Mouse (Mus musculus) heart, embryonic 10.5 days (tissue): ENCODE measurements around the gene 4933430I17Rik. TPM values are rescaled to one million over a fixed set of nuclear protein-coding genes. Genes with fewer than 3 reads are reported as not detected.

ENCODE experiments used
- DNase-seq: peaks from one replicate; pipeline ENCODE4 v3.0.0-alpha.2; 2017; ENCODE audit warnings: low spot score
- H3K27ac ChIP-seq: fragments of 300-500 bp; sonication (generic); 2 replicates; pipeline ENCODE4 v1.5.1; 2016; ENCODE audit warnings: mild to moderate bottlenecking
- H3K27me3 ChIP-seq: fragments of 300-500 bp; sonication (generic); 2 replicates; pipeline ENCODE4 v1.6.1; 2016; ENCODE audit warnings: mild to moderate bottlenecking; ENCODE audit not compliant: poor library complexity, insufficient read depth, severe bottlenecking
- H3K36me3 ChIP-seq: fragments of 300-500 bp; sonication (generic); 2 replicates; pipeline ENCODE4 v1.6.1; 2016; ENCODE audit warnings: mild to moderate bottlenecking, moderate library complexity
- H3K4me1 ChIP-seq: fragments of 300-500 bp; sonication (generic); 2 replicates; pipeline ENCODE4 v1.6.1; 2016; ENCODE audit warnings: mild to moderate bottlenecking
- H3K4me3 ChIP-seq: fragments of 300-500 bp; sonication (generic); 2 replicates; pipeline ENCODE4 v1.5.1; 2016; ENCODE audit warnings: mild to moderate bottlenecking, moderate library complexity
- H3K9me3 ChIP-seq: fragments of 300-500 bp; sonication (generic); 2 replicates; pipeline ENCODE4 v1.6.1; 2016; ENCODE audit warnings: mild to moderate bottlenecking, moderate library complexity
- WGBS: fragments of 180-500 bp; shearing (Covaris S2); methylation state at CpG from one replicate; pipeline ENCODE4 v1.1.7; 2016; 5-methylcytosine and 5-hydroxymethylcytosine counted together
- polyA plus RNA-seq: library from polyadenylated mRNA; unstranded; fragments of >200 nt; fragmentation: Nextera tagmentation; extraction: Ambion mirVana; gene quantifications from 2 replicates; pipeline ENCODE4 v1.2.1, GENCODE M21; 2016

Gene 4933430I17Rik
- polyA plus RNA-seq, 1 experiment from 2014 or later: 0.49 TPM

DNA sequence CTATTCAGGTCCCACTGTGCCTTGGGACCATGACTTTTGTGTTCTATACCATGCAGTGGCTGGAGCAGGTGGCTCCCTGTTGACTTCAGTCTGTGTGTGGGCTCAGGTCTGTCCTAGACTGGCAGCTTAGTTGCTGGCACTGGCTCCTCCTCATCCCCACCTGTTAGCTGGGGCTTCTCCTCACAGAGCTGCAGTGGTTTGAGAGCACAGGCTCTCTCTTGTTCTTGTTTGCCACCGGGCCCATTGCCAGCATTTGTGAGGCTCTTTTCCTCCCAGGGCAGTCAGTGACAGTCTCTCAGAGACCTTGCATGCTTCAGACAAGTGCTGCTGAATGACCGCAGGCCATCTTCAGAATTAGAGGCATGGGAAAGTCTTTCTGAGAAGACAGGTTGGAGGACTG is 32.5 kb upstream of the 4933430I17Rik start:
- 0 out of 2 replicates have a peak, but pooled peaks cover under 1% of the 10 kb centered on the region for H3K36me3 ChIP-seq
- H3K9me3 ChIP-seq: no peaks in the 10 kb centered on the region
- WGBS: 69% methylated on average over 2 of the region's 2 CpGs
- H3K4me3 ChIP-seq: no peak overlapping the region
- H3K4me1 ChIP-seq: peaks cover 8% of the 10 kb centered on the region; the same call in 1 of the 2 replicates
- no peak overlapping the region for H3K27ac ChIP-seq
- no peaks in the 10 kb centered on the region for H3K27me3 ChIP-seq
- DNase-seq: no peak

DNA sequence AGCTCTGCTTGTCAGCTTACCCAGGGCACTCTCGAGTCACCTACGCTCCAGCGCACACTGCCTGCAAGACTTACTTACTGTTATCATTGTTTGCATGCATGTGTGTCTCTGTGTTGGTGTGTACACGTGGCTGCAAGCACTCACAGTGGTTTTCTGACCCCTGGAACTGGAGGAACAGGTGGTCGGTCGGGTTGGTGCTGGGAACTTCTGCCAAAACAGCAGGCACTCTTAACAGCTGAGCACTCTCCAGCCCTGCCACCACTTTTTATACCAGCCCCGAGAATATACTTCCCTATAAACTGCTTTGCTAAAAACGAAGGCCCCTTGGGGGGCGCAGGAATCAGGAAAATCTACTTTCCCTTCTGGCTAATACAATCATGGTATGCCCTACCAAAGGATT is 30.9 kb upstream of the 4933430I17Rik start:
- H3K27ac ChIP-seq: no peak overlapping the region
- DNase-seq: no peak
- H3K27me3 ChIP-seq: no peaks in the 10 kb centered on the region
- peaks cover 13% of the 10 kb centered on the region for H3K36me3 ChIP-seq
- 58% methylated on average over 9 of the region's 9 CpGs for WGBS
- H3K4me3 ChIP-seq: no peak overlapping the region
- H3K4me1 ChIP-seq: peaks cover 5% of the 10 kb centered on the region; the same call in 1 of the 2 replicates
- no peaks in the 10 kb centered on the region for H3K9me3 ChIP-seq

DNA sequence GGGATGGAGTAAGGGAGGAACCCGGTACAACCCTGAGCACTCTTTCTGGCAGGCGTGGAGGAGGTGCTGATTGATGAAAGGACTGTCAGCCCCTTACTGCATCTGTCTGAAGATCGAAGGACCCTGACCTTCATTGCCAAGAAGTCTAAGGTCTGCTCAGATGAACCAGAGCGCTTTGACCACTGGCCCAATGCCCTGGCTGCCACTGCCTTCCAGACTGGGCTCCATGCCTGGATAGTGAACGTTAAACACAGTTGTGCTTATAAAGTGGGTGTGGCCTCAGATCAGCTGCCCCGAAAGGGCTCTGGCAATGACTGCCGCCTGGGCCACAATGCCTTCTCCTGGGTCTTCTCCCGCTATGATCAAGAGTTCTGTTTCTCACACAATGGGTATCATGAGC is 29.2 kb upstream of the 4933430I17Rik start:
- no peak overlapping the region for H3K27ac ChIP-seq
- H3K9me3 ChIP-seq: no peaks in the 10 kb centered on the region
- DNase-seq: no peak
- WGBS: 68% methylated on average over 8 of the region's 8 CpGs
- H3K4me1 ChIP-seq: peaks cover 5% of the 10 kb centered on the region; the same call in 1 of the 2 replicates
- H3K36me3 ChIP-seq: peaks cover 20% of the 10 kb centered on the region
- no peak overlapping the region for H3K4me3 ChIP-seq
- H3K27me3 ChIP-seq: no peaks in the 10 kb centered on the region

DNA sequence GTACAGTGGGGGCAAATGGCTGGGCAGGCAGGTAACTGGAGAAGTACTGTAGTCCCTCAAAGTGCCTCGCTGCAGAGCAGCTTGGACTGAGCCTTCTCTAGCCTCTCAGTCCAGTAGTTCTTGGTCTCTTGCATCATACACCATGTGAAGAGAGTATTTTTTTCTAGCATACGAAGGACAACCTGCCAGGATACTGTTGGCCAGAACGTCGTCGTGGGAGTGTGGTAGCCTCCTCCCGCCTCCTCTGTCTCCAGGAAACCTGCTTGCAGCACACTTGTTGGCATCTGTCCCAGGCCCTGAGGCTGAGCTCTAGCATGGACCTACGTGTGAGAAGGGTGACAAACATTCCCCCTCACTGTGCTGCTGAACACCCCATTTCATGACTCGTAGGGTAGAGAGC is 28.4 kb upstream of the 4933430I17Rik start:
- DNase-seq: no peak
- H3K36me3 ChIP-seq: peaks cover 20% of the 10 kb centered on the region
- peaks cover 5% of the 10 kb centered on the region; the same call in 1 of the 2 replicates for H3K4me1 ChIP-seq
- H3K27ac ChIP-seq: no peak overlapping the region
- H3K9me3 ChIP-seq: no peaks in the 10 kb centered on the region
- no peak overlapping the region for H3K4me3 ChIP-seq
- 76% methylated on average over 8 of the region's 8 CpGs for WGBS
- no peaks in the 10 kb centered on the region for H3K27me3 ChIP-seq

DNA sequence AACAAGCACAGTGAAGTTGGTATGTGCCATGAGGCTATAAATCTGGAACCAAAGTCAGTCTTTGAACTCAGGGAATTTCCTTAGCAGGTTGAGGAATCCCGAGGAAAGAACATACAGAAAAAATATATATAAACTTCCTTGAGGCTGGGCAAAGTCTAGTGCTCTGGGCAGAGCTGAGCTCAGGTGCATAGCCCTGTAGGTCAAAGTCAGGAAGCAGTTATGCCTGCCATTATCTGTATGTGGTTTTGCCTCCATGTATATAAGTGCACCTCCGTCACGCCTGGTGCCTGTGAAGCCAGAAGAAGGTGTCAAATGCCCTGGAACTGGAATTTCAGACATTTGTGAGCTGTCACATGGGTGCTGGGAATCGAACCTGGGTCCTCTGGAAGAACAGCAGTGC is 24.4 kb upstream of the 4933430I17Rik start:
- Histone ChIP-seq H3K27ac (no peak overlapping the region), H3K4me1 (peaks cover 9% of the 10 kb centered on the region), H3K36me3 (peaks cover 20% of the 10 kb centered on the region), H3K9me3 (no peaks in the 10 kb centered on the region), H3K27me3 (no peaks in the 10 kb centered on the region), H3K4me3 (no peak overlapping the region)
- no peak for DNase-seq
- 83% methylated on average over 4 of the region's 4 CpGs for WGBS

GRCm38 (mm10) chr4:62501534-62501933 is 23.6 kb upstream of the 4933430I17Rik start:
- Histone ChIP-seq H3K4me1 (peaks cover 9% of the 10 kb centered on the region), H3K27ac (peak overlapping the region; percentile 92), H3K9me3 (no peaks in the 10 kb centered on the region), H3K4me3 (peak overlapping the region; percentile 69), H3K36me3 (peaks cover 20% of the 10 kb centered on the region), H3K27me3 (no peaks in the 10 kb centered on the region)
- 4% methylated on average over 7 of the region's 7 CpGs for WGBS
- DNase-seq: no peak

DNA sequence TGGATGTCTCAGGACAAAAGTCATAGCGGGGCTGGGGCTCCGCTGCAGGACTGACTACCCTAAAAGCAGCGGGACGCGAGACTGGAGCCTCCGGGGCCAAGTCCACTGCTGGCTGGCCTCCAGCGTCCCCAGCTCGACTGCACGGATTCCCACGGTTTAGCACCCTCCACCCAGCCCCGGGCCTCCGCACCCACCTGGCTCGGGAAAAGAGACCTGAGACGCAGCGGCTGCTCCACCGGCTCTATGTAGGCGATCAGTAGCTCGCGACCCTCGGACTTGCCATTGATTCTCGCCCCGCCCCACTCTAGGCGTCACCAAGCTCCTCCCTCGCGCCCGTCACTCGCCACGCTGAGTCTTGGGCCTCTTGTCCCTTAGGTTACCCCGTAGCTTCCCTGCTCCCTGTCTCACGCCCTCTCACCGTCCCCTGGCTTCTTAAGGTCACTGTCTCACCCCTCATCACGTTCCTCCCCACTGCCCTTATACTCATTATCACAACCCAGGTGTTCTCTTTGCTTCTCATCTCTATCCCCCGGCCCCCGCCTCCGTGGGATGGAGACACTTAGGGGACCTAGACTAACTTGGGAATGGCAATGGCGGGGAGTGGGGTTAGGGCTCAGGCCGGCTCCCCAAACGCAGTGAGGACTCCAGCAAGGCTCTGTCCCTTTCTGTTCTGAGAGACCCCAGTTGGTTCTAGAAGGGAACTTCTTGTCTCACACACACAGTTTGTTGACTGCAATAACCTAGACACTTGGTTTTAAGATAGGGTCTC is 23.0 kb upstream of the 4933430I17Rik start:
- peak; percentile 97 for DNase-seq
- H3K27ac ChIP-seq: peak overlapping the region; percentile 92
- H3K9me3 ChIP-seq: no peaks in the 10 kb centered on the region
- peak overlapping the region; percentile 69 for H3K4me3 ChIP-seq
- no peaks in the 10 kb centered on the region for H3K27me3 ChIP-seq
- peaks cover 20% of the 10 kb centered on the region for H3K36me3 ChIP-seq
- WGBS: 1% methylated on average over 38 of the region's 38 CpGs
- peaks cover 9% of the 10 kb centered on the region for H3K4me1 ChIP-seq

DNA sequence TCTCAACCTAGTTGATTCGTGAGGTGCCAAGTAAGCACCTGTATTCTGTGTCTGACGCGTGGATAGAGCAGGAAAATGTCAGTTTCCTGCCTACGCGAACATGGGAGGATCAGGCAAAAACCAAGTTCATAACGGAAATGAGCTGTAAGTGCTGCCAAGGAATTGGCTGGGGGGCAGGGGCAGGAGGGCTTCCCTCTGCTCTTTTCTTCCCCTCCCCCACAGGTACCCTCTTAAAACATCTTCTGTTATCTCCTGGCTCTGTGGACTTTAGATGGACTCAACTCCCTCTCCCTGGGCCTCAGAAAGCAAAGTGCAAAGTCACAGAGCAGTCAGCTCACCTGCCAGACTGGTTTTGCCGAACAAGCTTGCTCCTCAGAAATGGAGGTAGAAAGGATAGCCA is 22.2 kb upstream of the 4933430I17Rik start:
- no peak for DNase-seq
- Histone ChIP-seq H3K27ac (peak overlapping the region; percentile 92), H3K36me3 (peaks cover 22% of the 10 kb centered on the region), H3K9me3 (no peaks in the 10 kb centered on the region), H3K4me3 (peak overlapping the region; percentile 69; the same call in 1 of the 2 replicates), H3K4me1 (peaks cover 9% of the 10 kb centered on the region), H3K27me3 (no peaks in the 10 kb centered on the region)
- WGBS: 67% methylated on average over 7 of the region's 7 CpGs

DNA sequence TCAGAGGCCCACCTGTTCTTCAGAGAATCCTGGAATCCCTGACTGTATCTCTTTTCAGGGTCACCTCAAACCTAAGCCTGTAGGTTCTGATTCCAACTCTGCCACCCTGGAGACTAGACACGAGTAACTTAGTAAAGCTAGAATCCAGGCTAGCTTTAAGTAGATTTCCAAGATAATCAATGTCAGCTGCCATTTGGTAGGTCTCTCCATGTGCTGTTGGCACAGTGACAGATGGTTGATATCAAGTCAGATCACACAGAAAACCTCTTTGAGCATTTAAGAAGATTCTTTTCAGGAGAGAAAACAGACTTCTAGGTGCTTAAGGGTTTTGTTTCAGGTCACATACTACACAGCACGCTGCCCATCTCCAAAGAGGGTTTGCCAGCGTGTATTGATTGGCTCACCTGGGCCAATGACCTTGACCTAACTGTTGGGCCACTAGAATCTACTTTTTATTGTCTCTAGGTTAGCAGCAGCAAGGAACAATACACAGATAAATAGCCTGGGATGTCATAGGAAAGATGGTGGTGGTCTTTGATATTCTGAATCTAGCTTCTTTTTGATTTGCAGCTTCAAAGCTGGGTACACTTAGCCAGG is 21.7 kb upstream of the 4933430I17Rik start, which contains the start of gene Hdhd3:
Gene Hdhd3, minus strand, starts transcription at position 94 of the 597 bp plus-strand sequence.
- peaks cover 9% of the 10 kb centered on the region for H3K4me1 ChIP-seq
- peaks cover 25% of the 10 kb centered on the region for H3K36me3 ChIP-seq
- H3K9me3 ChIP-seq: no peaks in the 10 kb centered on the region
- peak within 1 kb of the TSS; percentile 92 for H3K27ac ChIP-seq
- no peak for DNase-seq
- H3K27me3 ChIP-seq: no peaks in the 10 kb centered on the region
- H3K4me3 ChIP-seq: peak within 1 kb of the TSS; percentile 69
- 75% methylated on average over 3 of the region's 3 CpGs for WGBS

DNA sequence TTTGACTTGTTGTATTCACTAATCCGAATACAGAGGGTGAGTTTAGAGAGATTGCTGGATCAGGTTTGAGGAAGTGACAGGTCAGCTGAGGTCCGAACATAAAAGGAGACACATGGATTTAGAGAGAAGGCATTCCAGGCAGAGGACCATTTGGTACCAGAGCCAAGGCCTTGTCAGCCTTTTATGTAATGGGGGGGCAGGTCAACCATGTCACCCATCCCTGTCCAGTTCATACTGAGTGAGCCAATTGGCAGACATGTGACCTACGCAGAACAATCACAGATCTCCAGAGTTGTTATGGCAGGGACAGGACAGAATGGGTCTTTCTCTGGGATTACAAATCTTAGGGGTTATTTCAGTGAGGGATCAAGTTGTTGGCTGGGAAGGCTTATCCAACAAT is 19.2 kb upstream of the 4933430I17Rik start:
- Histone ChIP-seq H3K4me1 (peaks cover 9% of the 10 kb centered on the region), H3K27ac (no peak overlapping the region), H3K36me3 (peaks cover 36% of the 10 kb centered on the region), H3K4me3 (no peak overlapping the region), H3K27me3 (no peaks in the 10 kb centered on the region), H3K9me3 (no peaks in the 10 kb centered on the region)
- 78% methylated on average over 3 of the region's 3 CpGs for WGBS
- DNase-seq: no peak

DNA sequence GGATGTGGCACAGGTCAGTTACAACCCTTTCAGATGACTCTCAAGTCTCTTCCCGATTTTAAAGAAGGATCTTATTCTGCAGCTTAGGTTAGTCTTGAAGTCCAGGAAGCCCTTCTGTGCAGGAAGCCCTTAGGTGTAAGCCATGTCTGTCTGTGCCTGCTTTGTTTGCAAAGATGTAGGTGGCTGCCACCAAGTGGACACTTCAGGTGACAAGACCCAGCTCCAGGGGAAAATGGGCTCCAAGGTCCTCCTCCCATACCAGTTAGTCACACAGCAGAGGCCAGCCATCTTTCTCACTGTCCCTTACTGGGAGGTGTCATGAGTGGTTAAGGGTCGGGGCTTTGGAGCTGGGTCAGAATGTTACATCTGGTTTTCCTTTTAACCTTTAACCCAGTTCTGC is 18.4 kb upstream of the 4933430I17Rik start:
- H3K9me3 ChIP-seq: no peaks in the 10 kb centered on the region
- no peak overlapping the region for H3K4me3 ChIP-seq
- DNase-seq: peak; percentile 87
- peaks cover 44% of the 10 kb centered on the region for H3K36me3 ChIP-seq
- peaks cover 9% of the 10 kb centered on the region; the same call in 1 of the 2 replicates for H3K4me1 ChIP-seq
- no peaks in the 10 kb centered on the region for H3K27me3 ChIP-seq
- H3K27ac ChIP-seq: no peak overlapping the region
- WGBS: 56% methylated on average over 2 of the region's 2 CpGs

DNA sequence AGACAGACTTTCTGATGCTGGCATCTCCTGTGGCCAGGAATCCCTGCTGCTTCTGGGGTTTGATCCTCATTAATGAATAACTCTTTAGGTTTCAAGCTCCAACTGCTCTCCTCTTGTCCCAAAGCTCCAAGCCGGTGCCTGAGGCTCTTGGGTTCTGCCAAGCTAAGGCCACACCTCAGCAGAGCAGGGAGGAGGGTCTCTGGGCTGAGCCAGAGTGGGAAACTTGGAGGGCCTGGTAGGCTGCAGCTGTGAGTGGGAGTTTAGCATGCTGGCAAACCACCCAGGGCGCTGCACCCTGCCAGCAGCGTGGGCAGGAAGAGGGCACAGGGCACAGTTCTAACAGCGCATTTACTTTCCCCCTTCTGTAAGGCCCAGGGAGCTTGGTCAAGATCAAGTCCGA is 16.3 kb upstream of the 4933430I17Rik start:
- WGBS: 85% methylated on average over 5 of the region's 5 CpGs
- H3K36me3 ChIP-seq: peaks cover 64% of the 10 kb centered on the region
- H3K4me3 ChIP-seq: no peak overlapping the region
- H3K4me1 ChIP-seq: peaks cover 1% of the 10 kb centered on the region; the same call in 1 of the 2 replicates
- H3K9me3 ChIP-seq: no peaks in the 10 kb centered on the region
- no peaks in the 10 kb centered on the region for H3K27me3 ChIP-seq
- H3K27ac ChIP-seq: no peak overlapping the region
- DNase-seq: no peak

- DNase-seq: no peak
- H3K9me3 ChIP-seq: no peaks in the 10 kb centered on the region
- peaks cover 68% of the 10 kb centered on the region for H3K36me3 ChIP-seq
- no peak overlapping the region for H3K4me3 ChIP-seq
- peaks cover 5% of the 10 kb centered on the region; the same call in 1 of the 2 replicates for H3K4me1 ChIP-seq
- no peaks in the 10 kb centered on the region for H3K27me3 ChIP-seq
- 91% methylated on average over 11 of the region's 11 CpGs for WGBS
- no peak overlapping the region for H3K27ac ChIP-seq
These were observed 15.2 kb upstream of the 4933430I17Rik start for GRCm38 (mm10) chr4:62509946-62510345.
